Mouse (Mus musculus) layer of hippocampus, postnatal 25 days (tissue): ENCODE results near the gene Mogs. TPM values are rescaled to one million over a fixed set of nuclear protein-coding genes. Genes with fewer than 3 reads are reported as not detected.
"Not testable (repeated sequence)": the region's sequence is repeated elsewhere in the genome, so short reads cannot be mapped to it uniquely, and the experiment has no call there.

Source experiments
- DNase-seq, 2 experiments: peaks; one replicate each; pipeline ENCODE4 v3.0.0; 2022; ENCODE audit warnings: mixed read lengths in 2 of 2, low spot score in 1 of 2; ENCODE audit errors: extremely low spot score in 1 of 2
- microRNA-seq, 2 experiments: library from miRNA; unstranded; fragments of <30 nt; microRNA quantifications; one replicate each; pipeline ENCODE4 v1.2.0; 2021
- total RNA-seq, 2 experiments: library from RNA; stranded (reverse); gene quantifications; 2 replicates each; pipeline ENCODE4 v1.2.3; 2021

The Mogs gene
- total RNA-seq, 2 experiments from 2014 or later: 25.7 to 28.9 TPM

- no peak for DNase-seq
These were observed 27.6 kb downstream of the Mogs start for GRCm38 (mm10) chr6:83142886-83143285.

DNA sequence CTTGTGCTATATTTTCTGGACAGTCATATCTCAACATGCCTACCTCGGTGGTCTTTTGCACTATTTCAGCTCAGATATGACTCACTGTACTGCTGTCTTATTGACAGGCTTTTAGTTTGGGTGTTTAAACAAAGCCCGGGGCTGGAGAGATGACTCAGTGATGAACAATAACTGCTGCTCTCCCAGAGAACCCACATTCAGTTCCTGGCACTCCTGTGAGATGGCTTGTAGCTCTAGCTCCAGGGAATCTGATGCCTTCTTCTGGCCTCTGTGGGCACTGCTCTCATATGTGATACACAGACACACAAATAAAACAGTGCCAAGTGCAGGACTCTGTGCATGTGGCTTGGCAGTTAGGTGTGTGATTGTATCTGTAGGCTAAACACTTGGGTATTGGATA is 29.9 kb downstream of the Mogs start:
- DNase-seq: no peak

GRCm38 (mm10) chr6:83145805-83146204 is 30.5 kb downstream of the Mogs start:
- no peak for DNase-seq

DNA sequence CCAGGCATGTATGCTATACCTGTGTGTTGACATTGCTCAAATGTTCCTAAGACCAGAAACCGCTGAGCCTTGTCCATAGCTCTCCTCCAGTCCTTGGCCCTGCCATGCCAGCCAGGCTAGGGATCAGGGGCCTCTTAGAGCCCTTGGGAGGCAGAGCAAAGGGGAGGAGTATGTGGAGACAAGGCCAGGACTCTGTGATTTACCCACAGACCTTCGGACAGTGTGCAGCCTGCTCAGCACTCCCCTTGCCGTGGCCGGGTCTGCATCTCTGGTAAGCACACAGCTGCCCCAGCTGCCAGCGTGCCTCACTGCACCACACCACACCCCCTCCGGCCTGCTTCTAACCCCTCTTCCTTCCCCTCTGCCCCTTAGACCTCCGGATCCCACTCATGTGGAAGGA is 32.0 kb downstream of the Mogs start:
- DNase-seq: no peak

GRCm38 (mm10) chr6:83151721-83152120 is 36.4 kb downstream of the Mogs start:
- DNase-seq: no peak

DNA sequence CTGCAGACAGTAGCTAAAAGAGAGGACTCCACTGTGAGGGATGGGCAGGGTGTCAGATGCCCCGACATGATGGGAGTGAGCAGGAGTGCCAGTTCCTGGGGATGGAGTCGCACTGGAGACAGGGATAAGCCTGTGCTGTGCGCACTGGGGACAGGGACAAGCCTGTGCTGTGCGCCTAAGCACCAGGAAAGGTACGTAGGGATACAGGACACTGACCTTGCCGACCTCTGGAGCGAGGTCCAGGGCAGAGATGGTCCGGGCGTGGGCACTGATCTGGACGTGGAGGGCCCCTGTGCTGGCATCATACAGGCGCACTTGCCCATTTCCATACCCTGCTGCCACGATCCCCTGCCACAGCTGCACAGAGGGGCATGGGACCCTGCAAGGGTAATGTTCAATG is 37.7 kb downstream of the Mogs start:
- DNase-seq: no peak

DNA sequence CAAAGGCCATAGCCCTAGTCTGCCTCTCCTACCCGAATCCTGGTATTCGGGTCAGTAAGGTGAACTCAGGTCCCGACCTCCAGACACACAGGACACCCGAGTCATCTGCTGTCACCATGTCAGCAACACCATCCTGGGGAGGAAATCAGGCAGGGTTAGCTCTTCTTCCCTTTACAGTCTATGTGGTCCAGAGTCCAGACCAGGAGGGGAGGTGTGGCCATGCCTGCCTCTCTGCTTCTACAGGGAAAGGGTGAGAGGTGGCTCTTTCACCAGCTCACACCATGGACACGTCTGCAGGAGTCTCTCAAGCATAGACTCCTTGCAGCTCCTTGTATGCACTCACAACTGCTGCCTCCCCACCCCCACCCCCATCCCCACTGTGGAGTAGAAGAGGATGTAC is 38.2 kb downstream of the Mogs start:
- no peak for DNase-seq

DNA sequence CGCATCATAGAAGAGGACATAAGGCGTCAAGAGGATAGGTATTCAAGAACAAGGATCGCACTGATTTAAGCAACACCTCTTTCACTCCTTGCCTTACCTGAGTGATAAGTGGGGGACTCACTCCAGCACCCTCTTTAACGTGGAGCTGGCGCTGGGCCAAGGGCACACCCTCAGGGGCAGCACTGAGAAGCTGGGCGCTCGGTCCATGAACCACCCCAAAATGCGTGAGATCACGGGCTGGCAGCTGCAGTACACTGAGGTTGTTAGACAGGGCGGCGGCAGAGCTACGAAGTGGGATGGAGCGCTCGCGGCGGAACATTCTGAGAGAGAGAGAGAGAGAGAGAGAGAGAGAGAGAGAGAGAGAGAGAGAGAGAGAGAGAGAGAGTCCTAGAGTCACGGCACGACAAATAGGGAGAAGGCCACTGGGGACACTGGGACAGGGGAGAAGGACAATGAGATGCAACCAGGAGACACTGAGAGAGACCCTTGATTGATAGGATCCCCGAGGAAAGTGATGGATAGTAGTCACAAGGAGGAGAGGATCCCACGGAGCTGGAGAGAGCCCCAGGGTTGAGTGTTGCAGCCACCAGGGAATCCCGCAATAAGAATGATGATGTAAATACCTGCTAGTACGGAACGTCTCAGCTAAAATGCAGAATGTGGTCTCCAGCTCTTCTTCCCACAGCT is 40.4 kb downstream of the Mogs start:
- DNase-seq: no peak

DNA sequence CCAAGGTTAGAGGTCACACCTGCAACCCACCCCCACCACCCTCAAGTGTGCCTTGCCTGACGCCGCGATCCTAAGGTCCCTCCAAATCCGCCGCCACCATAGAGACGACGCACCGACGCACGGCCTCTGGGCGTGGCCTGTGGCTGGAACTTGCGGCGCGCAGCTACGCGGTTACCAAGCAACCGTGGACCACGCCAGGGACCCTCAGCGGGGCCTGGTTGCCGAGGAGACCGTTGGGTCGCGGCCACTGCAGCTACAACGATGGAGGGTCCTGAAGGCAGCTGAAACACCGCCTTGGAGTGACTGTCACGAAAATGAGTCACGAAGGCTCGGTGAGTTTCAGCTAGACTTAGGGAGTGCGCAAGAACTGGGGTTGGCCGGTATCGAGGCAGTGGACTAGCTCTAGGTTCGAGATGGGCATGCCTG is 41.0 kb downstream of the Mogs start, which contains the start of the genes Wdr54 and 1700003E16Rik:
Wdr54 (minus strand) TSS at position 139 of the 426 bp plus-strand sequence.
1700003E16Rik (plus strand) TSS at position 146 of the 426 bp plus-strand sequence.
- DNase-seq: peak; percentile 61 to 71

DNA sequence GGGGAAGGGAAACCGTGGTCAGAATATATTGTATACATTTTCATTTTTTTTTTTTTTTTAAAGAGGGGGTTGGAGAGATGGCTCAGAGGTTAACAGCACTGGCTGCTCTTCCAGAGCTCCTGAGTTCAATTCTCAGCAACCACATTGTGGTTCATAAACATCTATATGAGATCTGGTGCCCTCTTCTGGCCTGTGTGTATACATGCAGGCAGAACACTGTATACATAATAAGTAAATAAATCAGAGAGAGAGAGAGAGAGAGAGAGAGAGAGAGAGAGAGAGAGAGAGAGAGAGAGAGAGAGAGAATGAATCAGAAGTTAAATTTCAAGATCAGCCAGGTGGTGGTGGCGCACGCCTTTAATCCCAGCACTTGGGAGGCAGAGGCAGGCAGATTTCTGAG is 44.2 kb downstream of the Mogs start:
- DNase-seq: not testable (repeated sequence)

- no peak for DNase-seq
These were observed 46.1 kb downstream of the Mogs start for GRCm38 (mm10) chr6:83161442-83161841.

GRCm38 (mm10) chr6:83161921-83162641 is 46.8 kb downstream of the Mogs start:
- no peak for DNase-seq

GRCm38 (mm10) chr6:83162701-83163100 is 47.4 kb downstream of the Mogs start:
- DNase-seq: peak in 1 of 2 experiments; percentile 74

GRCm38 (mm10) chr6:83165026-83165606 is 49.8 kb downstream of the Mogs start:
- DNase-seq: no peak

- peak; percentile 88 to 91 for DNase-seq
These were observed 50.4 kb downstream of the Mogs start, which contains the start of gene Dctn1 for GRCm38 (mm10) chr6:83165607-83166242. TSS of gene Dctn1 (plus strand) at chr6:83165920.

DNA sequence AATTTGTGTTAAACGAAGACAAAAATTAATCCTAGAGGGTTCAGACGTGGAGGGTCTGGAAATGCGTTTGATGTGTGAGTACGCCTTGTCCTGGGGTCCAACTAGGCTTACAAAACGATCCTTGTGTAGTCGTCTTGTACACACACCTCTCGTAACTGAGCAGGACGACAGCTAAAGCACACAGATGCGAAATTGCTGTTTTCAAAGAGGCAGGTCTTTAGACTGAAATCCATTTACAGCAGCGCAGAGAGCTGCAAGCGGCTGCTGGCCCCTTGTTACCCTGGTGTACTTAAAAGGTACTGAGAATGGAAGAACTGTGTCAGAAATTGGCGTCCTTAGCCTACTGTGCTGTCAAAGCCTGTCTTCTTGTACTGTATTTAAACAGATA is 50.9 kb downstream of the Mogs start:
- no peak for DNase-seq

Small RNA genes lying within 50 kb of the gene (microRNA-seq; reads per million reads assigned to microRNA genes)
- gene Mir3470a: 0 reads per million in 2 experiments

Other genes starting within 250 kb of the Mogs start
- gene Sema4f, start 175.7 kb upstream of the Mogs start, total RNA-seq: 10 to 100 TPM; 37.8 to 37.9 TPM
- gene M1ap, start 168.6 kb upstream of the Mogs start, total RNA-seq: under 1 TPM in 1 of 2 experiments, not detected in 1; 0.34 TPM
- gene Dok1, start 82.0 kb upstream of the Mogs start, total RNA-seq: 1 to 10 TPM; 1.9 to 2.5 TPM
- gene Loxl3, start 81.3 kb upstream of the Mogs start, total RNA-seq: 1 to 10 TPM; 3.3 to 3.9 TPM
- 100 to 1,000 TPM; 115 to 121 TPM for gene Aup1, start 61.0 kb upstream of the Mogs start, total RNA-seq
- gene Htra2, start 60.2 kb upstream of the Mogs start, total RNA-seq: 10 to 100 TPM; 51.8 to 52.7 TPM
- 1 to 10 TPM in 1 of 2 experiments, under 1 TPM in 1; 0.81 to 1.1 TPM for gene Dqx1, start 57.7 kb upstream of the Mogs start, total RNA-seq
- gene Tlx2, start 45.2 kb upstream of the Mogs start, total RNA-seq: not detected
- 10 to 100 TPM; 30.3 to 33.0 TPM for gene Pcgf1, start 37.6 kb upstream of the Mogs start, total RNA-seq
- gene Lbx2, start 29.1 kb upstream of the Mogs start, total RNA-seq: under 1 TPM in 1 of 2 experiments, not detected in 1; 0.77 TPM
- gene Ccdc142, start 13.9 kb upstream of the Mogs start, total RNA-seq: 10 to 100 TPM in 1 of 2 experiments, 1 to 10 TPM in 1; 5.8 to 10.7 TPM
- 1 to 10 TPM; 5.4 to 8.2 TPM for gene Gm42688, start 13.9 kb upstream of the Mogs start, total RNA-seq
- 10 to 100 TPM; 67.0 to 67.7 TPM for gene Mrpl53, start 6.5 kb upstream of the Mogs start, total RNA-seq
- gene Wbp1, start 6.1 kb downstream of the Mogs start, total RNA-seq: 10 to 100 TPM; 54.3 to 58.0 TPM
- gene Ino80b, start 9.9 kb downstream of the Mogs start, total RNA-seq: 10 to 100 TPM; 24.0 to 26.2 TPM
- gene Rtkn, start 20.0 kb downstream of the Mogs start, total RNA-seq: 10 to 100 TPM; 83.6 to 93.5 TPM
- 10 to 100 TPM; 25.1 to 28.4 TPM for gene Wdr54, start 40.9 kb downstream of the Mogs start, total RNA-seq
- 10 to 100 TPM; 22.1 to 25.0 TPM for gene 1700003E16Rik, start 40.9 kb downstream of the Mogs start, total RNA-seq
- gene Dctn1, start 50.4 kb downstream of the Mogs start, total RNA-seq: 100 to 1,000 TPM; 371 to 399 TPM
- under 1 TPM; 0.30 to 0.66 TPM for gene Slc4a5, start 104.3 kb downstream of the Mogs start, total RNA-seq
- gene Mthfd2, start 210.4 kb downstream of the Mogs start, total RNA-seq: 1 to 10 TPM; 5.3 to 7.2 TPM
- 10 to 100 TPM; 19.3 to 19.5 TPM for gene Mob1a, start 210.5 kb downstream of the Mogs start, total RNA-seq
- gene Bola3, start 233.7 kb downstream of the Mogs start, total RNA-seq: 10 to 100 TPM; 49.2 to 51.6 TPM